Mouse (Mus musculus) E14TG2a.4 (cell line): ENCODE measurements around the gene Epb41.

Source experiments
- CTCF ChIP-seq: conservative IDR thresholded peaks from 2 replicates; pipeline ENCODE4 v1.5.1; 2014; ENCODE audit warnings: low read length
- NANOG ChIP-seq: IDR thresholded peaks from 2 replicates; pipeline ENCODE4 v1.6.1; 2014; ENCODE audit warnings: borderline replicate concordance, low read length, mixed read lengths
- POU5F1 ChIP-seq: IDR thresholded peaks from 2 replicates; pipeline ENCODE4 v1.6.1; 2014; ENCODE audit warnings: low read length, borderline replicate concordance

DNA sequence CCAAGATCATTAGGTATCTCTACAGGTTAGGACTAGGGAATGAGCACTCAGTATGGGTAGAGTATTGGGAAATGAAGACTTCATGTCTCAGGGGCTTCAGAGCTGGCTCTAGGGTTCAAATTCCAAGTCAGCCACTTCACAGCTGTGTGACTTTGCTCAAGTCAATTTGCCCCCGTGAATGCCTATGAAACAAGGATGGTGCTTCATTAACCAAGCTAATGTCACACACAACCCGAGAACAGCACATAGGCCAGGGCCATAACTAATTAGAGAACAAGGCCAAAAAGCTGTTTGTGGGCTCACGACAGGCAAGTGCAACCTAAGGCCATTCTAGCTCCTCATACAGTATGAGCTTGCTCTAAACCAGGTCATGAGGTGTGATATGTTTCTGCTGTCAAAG, 3.0 kb downstream of the Epb41 start:
- TF ChIP-seq CTCF (no peak), POU5F1 (no peak), NANOG (no peak)
